11 mouse cellular contexts compared by ENCODE assay signal in genomic region chr3:53202698-53203097, GRCm38 (mm10).
DNase-seq lines count a peak whose midpoint lies in the region; ATAC-seq and TF ChIP-seq lines count a peak whose summit lies in the region.
"Had no signal": no experiment of that assay in that cellular context is flagged by ENCODE, and none has a peak within 500 bp of the region (broad histone marks: within the 10 kb centered on the region; RNA-seq: fewer than 3 reads in every experiment).

No protein-coding gene starts in this region.

- no peaks in the 10 kb centered on the region for H3K9me3 ChIP-seq in heart, embryonic 16.5 days (replicated peaks; ENCODE audit: control insufficient read depth, low read length)
- H3K9me3 ChIP-seq in midbrain, embryonic 12.5 days = no peaks in the 10 kb centered on the region
- no peaks in the 10 kb centered on the region for H3K9me3 ChIP-seq in midbrain, postnatal 0 days (ENCODE audit: low read length)
- H3K9me3 ChIP-seq in hindbrain, embryonic 16.5 days (ENCODE audit: control insufficient read depth, low read length) = no peaks in the 10 kb centered on the region
- H3K9me3 ChIP-seq: intestine, embryonic 15.5 days had no signal

- H3K4me2 ChIP-seq in heart, embryonic 16.5 days (ENCODE audit: low read depth, low read length) = peak overlapping the region; percentile 3; the same call in 1 of the 2 replicates
- H3K4me2 ChIP-seq in midbrain, embryonic 12.5 days (replicated peaks) = no peak overlapping the region
- no peak overlapping the region for H3K4me2 ChIP-seq in midbrain, postnatal 0 days (ENCODE audit: low read depth, low read length, poor library complexity, severe bottlenecking)
- H3K4me2 ChIP-seq in hindbrain, embryonic 16.5 days (ENCODE audit: low read length) = no peak overlapping the region
- H3K4me2 ChIP-seq in myocyte (ENCODE audit: low read depth) = peak overlapping the region; percentile 94
- H3K4me2 ChIP-seq: intestine, embryonic 15.5 days had no signal

- intact Hi-C loops in heart, postnatal 14 days (cut with DNase I) = no loop called here

- H3ac ChIP-seq in myocyte (ENCODE audit: control insufficient read depth, insufficient read length) = no peak overlapping the region

- peak overlapping the region; percentile 64; the same call in 1 of the 2 replicates for H3K27ac ChIP-seq in heart, embryonic 16.5 days (ENCODE audit: low read length)
- H3K27ac ChIP-seq in midbrain, embryonic 12.5 days (replicated peaks) = 0 out of 2 replicates have a peak overlapping the region, but pooled peaks have one; percentile 39
- no peak overlapping the region for H3K27ac ChIP-seq in midbrain, postnatal 0 days (ENCODE audit: low read depth, low read length)
- 0 out of 2 replicates have a peak overlapping the region, but pooled peaks have one; percentile 14 for H3K27ac ChIP-seq in hindbrain, embryonic 16.5 days (ENCODE audit: low read depth, low read length)
- H3K27ac ChIP-seq: intestine, embryonic 15.5 days had no signal

- no peak for DNase-seq in heart, postnatal 14 days
- DNase-seq in midbrain, postnatal 0 days (ENCODE audit: low spot score) = no peak
- DNase-seq in adrenal gland, postnatal 4 days (ENCODE audit: low spot score in 2 of 2) = no peak
- DNase-seq in layer of hippocampus, adult 9-11 months = no peak
- DNase-seq: right cerebral cortex, postnatal 4 days had no signal

- no peaks in the 10 kb centered on the region for H3K27me3 ChIP-seq in heart, embryonic 16.5 days (ENCODE audit: control insufficient read depth, insufficient read depth, low read length)
- H3K27me3 ChIP-seq in midbrain, embryonic 12.5 days = peaks cover 9% of the 10 kb centered on the region
- H3K27me3 ChIP-seq in midbrain, postnatal 0 days (ENCODE audit: insufficient read depth, low read length) = no peaks in the 10 kb centered on the region
- H3K27me3 ChIP-seq in hindbrain, embryonic 16.5 days (replicated peaks; ENCODE audit: control insufficient read depth, insufficient read depth, low read length) = no peaks in the 10 kb centered on the region
- no peaks in the 10 kb centered on the region for H3K27me3 ChIP-seq in myocyte (ENCODE audit: control insufficient read depth, insufficient read depth, insufficient read length)
- H3K27me3 ChIP-seq: intestine, embryonic 15.5 days; Patski had no signal

- 56% methylated on average over 3 of the region's 3 CpGs for WGBS in heart, embryonic 16.5 days
- WGBS in midbrain, embryonic 12.5 days = 87% methylated on average over 3 of the region's 3 CpGs
- 83% methylated on average over 3 of the region's 3 CpGs for WGBS in midbrain, postnatal 0 days
- WGBS in hindbrain, embryonic 16.5 days = 76% methylated on average over 3 of the region's 3 CpGs

- TF ChIP-seq POLR2A in myocyte (IDR thresholded peaks at IDR 0.05; ENCODE audit: insufficient read length, low read depth) = no peak

- TF ChIP-seq CTCF in midbrain, postnatal 0 days (IDR thresholded peaks at IDR 0.05) = no peak

- ATAC-seq in heart, embryonic 16.5 days (replicated peaks; ENCODE audit: extremely low read depth, insufficient read depth, low FRiP score) = no peak
- ATAC-seq in midbrain, embryonic 12.5 days (ENCODE audit: low FRiP score, low read depth) = no peak
- ATAC-seq in midbrain, postnatal 0 days (ENCODE audit: low FRiP score) = no peak
- no peak for ATAC-seq in hindbrain, embryonic 16.5 days
- ATAC-seq: intestine, embryonic 15.5 days had no signal

- no peak overlapping the region for H3K4me3 ChIP-seq in heart, embryonic 16.5 days (ENCODE audit: low read length)
- no peak overlapping the region for H3K4me3 ChIP-seq in midbrain, embryonic 12.5 days
- H3K4me3 ChIP-seq in midbrain, postnatal 0 days (ENCODE audit: low read depth, low read length) = no peak overlapping the region
- no peak overlapping the region for H3K4me3 ChIP-seq in hindbrain, embryonic 16.5 days (ENCODE audit: low read length)
- H3K4me3 ChIP-seq in myocyte = no peak overlapping the region
- H3K4me3 ChIP-seq: intestine, embryonic 15.5 days had no signal

- H3K9ac ChIP-seq in heart, embryonic 16.5 days (ENCODE audit: low read length) = no peak overlapping the region
- no peak overlapping the region for H3K9ac ChIP-seq in midbrain, embryonic 12.5 days (replicated peaks)
- H3K9ac ChIP-seq in midbrain, postnatal 0 days (replicated peaks; ENCODE audit: low read length, poor library complexity, severe bottlenecking) = no peak overlapping the region
- H3K9ac ChIP-seq in hindbrain, embryonic 16.5 days (ENCODE audit: low read depth, low read length) = no peak overlapping the region
- H3K9ac ChIP-seq: intestine, embryonic 15.5 days had no signal

- H3K79me2 ChIP-seq in myocyte (ENCODE audit: control insufficient read depth, insufficient read depth) = no peaks in the 10 kb centered on the region

- H3K4me1 ChIP-seq in heart, embryonic 16.5 days (ENCODE audit: control insufficient read depth, insufficient read depth, low read length) = peaks cover 37% of the 10 kb centered on the region
- H3K4me1 ChIP-seq in midbrain, embryonic 12.5 days = peaks cover 32% of the 10 kb centered on the region
- H3K4me1 ChIP-seq in midbrain, postnatal 0 days (ENCODE audit: insufficient read depth, low read length) = peaks cover 3% of the 10 kb centered on the region; the same call in 1 of the 2 replicates
- peaks cover 27% of the 10 kb centered on the region for H3K4me1 ChIP-seq in hindbrain, embryonic 16.5 days (ENCODE audit: control insufficient read depth, insufficient read depth, low read depth, low read length)

- no peaks in the 10 kb centered on the region for H3K36me3 ChIP-seq in heart, embryonic 16.5 days (ENCODE audit: control insufficient read depth, insufficient read depth)
- no peaks in the 10 kb centered on the region for H3K36me3 ChIP-seq in midbrain, embryonic 12.5 days
- no peaks in the 10 kb centered on the region for H3K36me3 ChIP-seq in midbrain, postnatal 0 days (ENCODE audit: insufficient read depth, low read length)
- H3K36me3 ChIP-seq in hindbrain, embryonic 16.5 days (ENCODE audit: control insufficient read depth, insufficient read depth, low read length) = no peaks in the 10 kb centered on the region
- H3K36me3 ChIP-seq in myocyte (ENCODE audit: control insufficient read depth, insufficient read depth) = no peaks in the 10 kb centered on the region
- H3K36me3 ChIP-seq: intestine, embryonic 15.5 days had no signal

TF ChIP-seq in myocyte, 11 proteins besides CTCF, POLR2A, EP300 and RAD21:
- no peak for TF ChIP-seq SRF (IDR thresholded peaks at IDR 0.05; ENCODE audit: control insufficient read depth, insufficient read length, low read depth)
- no peak for TF ChIP-seq CEBPB (IDR thresholded peaks at IDR 0.05; ENCODE audit: insufficient read depth, poor library complexity, severe bottlenecking)
- no peak for TF ChIP-seq MYOG (IDR thresholded peaks at IDR 0.05; ENCODE audit: control insufficient read depth in 1 of 3, insufficient read depth in 1 of 3, insufficient read length in 2 of 3, low read depth in 2 of 3)
- TF ChIP-seq TCF3 (IDR thresholded peaks at IDR 0.05; ENCODE audit: insufficient read length, low read depth) = no peak
- TF ChIP-seq POLR2AphosphoS2 (IDR thresholded peaks at IDR 0.05; ENCODE audit: insufficient read length, low read depth) = no peak
- TF ChIP-seq TCF12 (IDR thresholded peaks at IDR 0.05; ENCODE audit: insufficient read depth, poor library complexity, severe bottlenecking) = no peak
- no peak for TF ChIP-seq MYOD1 (IDR thresholded peaks at IDR 0.05; ENCODE audit: control insufficient read depth in 1 of 3, insufficient read length in 2 of 3, low read depth in 2 of 3)
- no peak for TF ChIP-seq REST (IDR thresholded peaks at IDR 0.05; ENCODE audit: insufficient read depth, insufficient read length)
- TF ChIP-seq E2F4 (IDR thresholded peaks at IDR 0.05; ENCODE audit: insufficient read depth) = no peak
- TF ChIP-seq MAX (IDR thresholded peaks at IDR 0.05; ENCODE audit: low read depth) = no peak
- no peak for TF ChIP-seq USF1 (IDR thresholded peaks at IDR 0.05; ENCODE audit: low read depth)

Comparison
In these comparisons a context has a peak if more than half of its experiments do, and no peak if none do; other contexts are left out.
1. H3K4me2 ChIP-seq: peak in heart, embryonic 16.5 days (single experiment) and myocyte (single experiment); none in midbrain, embryonic 12.5 days (single experiment), midbrain, postnatal 0 days (single experiment) and hindbrain, embryonic 16.5 days (single experiment).